Mouse (Mus musculus) layer of hippocampus, adult 9-10 months (tissue): ENCODE results near the gene Myh10.
"Not testable (repeated sequence)": the region's sequence is repeated elsewhere in the genome, so short reads cannot be mapped to it uniquely, and the experiment has no call there.

Experiments used
- DNase-seq: peaks from one replicate; pipeline ENCODE4 v3.0.0; 2022; ENCODE audit warnings: low spot score

Myh10 gene

GRCm38 (mm10) chr11:68798258-68798657 is 106.9 kb downstream of the Myh10 start:
- no peak for DNase-seq

GRCm38 (mm10) chr11:68805148-68805547 is 113.8 kb downstream of the Myh10 start:
- no peak for DNase-seq

- peak; percentile 20 for DNase-seq
Measured at GRCm38 (mm10) chr11:68807787-68808186, 116.4 kb downstream of the Myh10 start.

- no peak for DNase-seq
Measured at GRCm38 (mm10) chr11:68811881-68812577, 120.7 kb downstream of the Myh10 start.

DNA sequence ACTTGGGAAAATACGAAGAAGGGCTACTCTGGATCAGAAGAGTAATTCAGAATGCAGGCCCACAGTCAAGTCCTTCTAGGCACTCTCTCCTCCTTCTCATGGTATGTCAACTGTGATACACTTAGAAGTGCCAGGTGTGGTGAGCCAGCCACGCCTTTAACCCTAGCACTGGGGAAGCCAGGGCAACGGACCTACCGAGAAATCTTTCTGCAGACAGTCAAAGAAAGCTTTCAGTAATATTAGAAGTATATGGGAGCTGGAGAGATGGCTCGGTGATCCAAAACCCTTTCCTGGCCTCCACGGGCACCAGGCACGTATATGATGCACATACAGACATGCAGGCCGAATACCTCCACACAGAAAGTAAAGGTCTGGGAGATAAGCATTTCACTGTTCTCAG is 127.1 kb downstream of the Myh10 start:
- no peak for DNase-seq

DNA sequence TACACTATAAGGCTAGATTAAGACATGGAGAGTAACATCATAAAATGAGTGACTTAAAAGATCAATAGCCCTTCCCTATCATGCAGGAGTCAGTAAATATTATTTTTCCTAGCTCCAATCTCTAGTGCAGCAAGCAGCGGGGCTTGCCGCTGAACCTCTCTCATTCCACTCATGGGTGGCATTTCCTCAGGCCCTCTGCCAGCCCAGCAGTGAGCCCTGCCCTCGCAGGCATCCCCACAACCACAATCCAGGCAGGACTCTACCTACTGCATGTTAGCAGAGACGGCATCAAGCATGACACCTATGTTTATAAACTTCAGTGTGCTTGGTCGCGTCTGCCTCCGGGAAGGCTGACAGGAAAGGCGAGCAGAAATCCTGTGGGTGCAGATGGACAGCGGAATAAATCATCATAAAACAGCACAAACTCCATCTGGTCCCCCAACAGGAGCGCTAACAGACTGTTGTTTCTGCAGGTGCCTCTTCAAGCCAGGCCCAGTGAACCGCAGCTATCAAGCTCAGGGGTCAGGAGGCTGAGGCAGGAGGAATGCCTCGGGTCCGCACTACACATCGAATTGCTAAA is 128.0 kb downstream of the Myh10 start:
- no peak for DNase-seq

GRCm38 (mm10) chr11:68822326-68822725 is 131.0 kb downstream of the Myh10 start:
- no peak for DNase-seq

DNA sequence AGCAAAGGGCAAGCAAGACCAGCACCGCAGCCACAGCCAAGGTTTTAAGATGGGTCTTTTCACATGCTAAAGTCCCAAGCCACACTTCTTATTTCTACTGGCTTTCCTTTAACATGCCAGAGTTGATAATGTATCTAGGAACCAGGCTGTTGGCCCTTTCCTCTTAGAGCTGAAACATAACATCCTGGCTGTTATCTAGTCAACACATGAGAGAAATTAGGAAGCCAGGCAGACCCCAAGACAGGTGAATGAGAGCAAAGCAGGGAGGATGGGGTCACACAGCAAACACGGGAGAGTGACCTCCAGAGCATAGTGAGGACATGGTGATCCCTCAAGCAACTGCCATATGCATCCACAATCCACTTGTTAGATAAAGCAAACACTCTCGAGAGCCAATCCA is 135.4 kb downstream of the Myh10 start:
- DNase-seq, result no peak

- not testable (repeated sequence) for DNase-seq
Measured at GRCm38 (mm10) chr11:68831580-68831979, 140.2 kb downstream of the Myh10 start.

DNA sequence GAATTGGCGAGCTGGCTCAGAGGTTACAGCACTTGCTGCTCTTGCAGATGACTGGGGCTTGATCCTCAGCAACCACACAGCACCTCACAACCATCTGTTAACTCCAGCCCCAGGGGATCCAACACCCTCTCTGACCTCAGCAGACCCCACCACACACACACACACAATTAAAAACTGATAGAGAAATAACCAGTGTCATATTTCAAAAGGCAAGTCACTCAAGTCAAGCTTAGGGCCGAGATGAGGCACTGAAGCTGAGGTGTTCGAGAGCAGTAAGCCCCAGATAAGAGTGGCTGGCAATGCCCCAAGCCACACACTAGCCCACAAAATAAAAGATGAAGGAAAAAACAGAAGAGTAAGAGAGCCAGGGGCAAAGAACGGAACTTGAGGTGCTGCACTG is 141.4 kb downstream of the Myh10 start:
- DNase-seq, result no peak

- DNase-seq, result no peak
Measured at GRCm38 (mm10) chr11:68833593-68833992, 142.2 kb downstream of the Myh10 start.

DNA sequence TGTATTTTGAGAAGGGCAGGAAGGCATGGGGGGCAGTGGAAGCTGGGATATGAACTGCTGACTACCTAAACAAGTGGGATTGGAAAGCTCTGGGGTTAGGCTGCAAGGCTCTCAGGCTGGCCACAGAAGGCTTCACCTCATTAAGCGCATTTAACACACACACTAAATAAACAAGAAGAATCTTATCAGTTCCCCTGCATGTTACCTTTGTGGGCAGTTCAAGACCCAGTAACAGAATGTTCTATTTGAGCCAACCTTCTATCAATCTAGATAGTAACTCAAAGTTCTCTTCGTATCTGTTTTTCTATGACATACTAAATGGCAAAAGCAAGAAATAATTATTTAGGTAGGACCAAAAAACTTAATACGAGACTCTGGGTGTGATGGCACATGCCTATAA is 143.7 kb downstream of the Myh10 start:
- DNase-seq, result no peak

DNA sequence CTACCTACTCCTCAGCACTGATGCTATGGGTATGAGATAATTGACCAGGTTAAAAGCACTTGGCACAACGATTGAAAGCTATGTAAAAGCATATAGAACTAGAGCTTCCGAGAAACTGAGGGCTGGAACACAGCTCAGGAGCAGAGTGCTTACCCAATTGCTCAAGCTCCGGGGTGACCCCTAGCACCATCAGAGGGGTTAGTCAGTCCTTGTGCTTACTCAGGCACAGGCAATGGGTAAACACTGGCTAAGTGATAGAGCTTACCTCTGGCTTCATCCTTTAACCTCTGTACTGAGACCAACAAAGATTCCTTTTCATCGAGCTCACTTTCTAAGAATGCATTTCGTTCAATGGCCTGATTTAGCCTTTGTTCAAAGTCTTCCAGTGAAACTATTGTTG is 148.2 kb downstream of the Myh10 start:
- DNase-seq, result no peak

- DNase-seq, result no peak
Measured at GRCm38 (mm10) chr11:68850862-68851261, 159.5 kb downstream of the Myh10 start.

DNA sequence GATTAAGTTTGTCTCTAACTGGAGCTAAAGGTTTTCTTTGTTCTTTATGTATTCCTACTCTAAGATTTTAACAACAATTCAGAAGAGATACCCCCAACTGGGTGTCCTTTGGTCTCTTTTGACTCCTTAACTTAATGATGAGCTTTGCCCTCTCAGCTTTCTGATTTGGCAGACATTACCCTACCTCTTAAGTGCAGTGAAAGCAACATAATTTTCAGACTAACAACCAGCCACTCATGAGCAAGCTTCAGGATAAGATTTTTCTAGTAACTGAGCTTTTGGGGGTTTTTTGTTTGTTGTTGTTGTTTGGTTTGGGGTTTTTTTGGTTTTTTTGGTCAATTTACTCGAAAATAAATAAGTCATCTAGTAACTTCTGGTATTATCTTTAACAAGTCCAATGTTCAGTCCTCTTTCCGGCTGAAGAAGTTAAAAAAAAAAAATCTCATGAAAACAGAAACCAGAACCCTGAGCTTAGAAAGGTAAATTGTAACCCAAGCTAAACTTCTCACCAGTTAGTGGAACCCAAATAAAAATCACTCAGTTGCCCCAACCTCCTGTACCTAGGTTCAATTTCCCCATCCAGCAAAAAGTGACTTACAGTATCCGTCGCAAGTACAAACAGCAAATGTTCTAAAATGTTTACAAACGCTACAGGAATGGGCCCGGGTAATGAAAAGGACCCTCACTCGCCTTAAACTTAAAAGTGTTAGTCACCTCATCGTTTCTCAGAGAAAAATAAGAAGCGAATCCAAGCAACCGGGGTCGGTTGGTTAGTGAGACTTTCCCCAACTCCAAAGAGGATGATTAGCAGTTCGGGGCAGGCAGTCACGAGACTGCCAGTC is 160.5 kb downstream of the Myh10 start:
- no peak for DNase-seq

- no peak for DNase-seq
Measured at GRCm38 (mm10) chr11:68852486-68852901, 161.1 kb downstream of the Myh10 start.

DNA sequence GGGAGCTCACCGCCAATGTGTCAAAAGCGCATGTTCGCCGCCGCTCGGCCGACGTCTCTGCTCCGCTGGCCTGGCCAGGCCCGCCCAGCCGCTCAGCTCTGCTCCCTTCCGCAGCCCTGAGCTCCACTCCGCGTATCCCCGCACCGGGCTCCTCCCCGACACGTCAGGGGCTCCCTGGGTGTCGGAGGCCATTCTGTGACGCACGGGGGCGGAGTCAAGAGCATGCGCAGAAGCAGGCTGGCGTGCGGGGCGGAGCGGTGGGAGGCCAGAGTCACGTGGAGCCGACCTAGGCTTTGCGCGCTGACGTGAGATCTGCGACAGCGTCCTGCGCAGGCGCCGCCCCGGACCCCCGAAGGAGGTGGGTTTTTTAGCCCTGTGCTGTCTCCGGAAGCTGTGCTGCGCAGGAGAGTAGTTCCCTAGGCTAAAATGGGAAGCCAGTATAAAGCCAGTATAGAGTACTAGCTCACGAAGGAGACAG is 161.6 kb downstream of the Myh10 start:
- peak; percentile 98 for DNase-seq

- no peak for DNase-seq
Measured at GRCm38 (mm10) chr11:68853611-68854401, 162.4 kb downstream of the Myh10 start.

DNA sequence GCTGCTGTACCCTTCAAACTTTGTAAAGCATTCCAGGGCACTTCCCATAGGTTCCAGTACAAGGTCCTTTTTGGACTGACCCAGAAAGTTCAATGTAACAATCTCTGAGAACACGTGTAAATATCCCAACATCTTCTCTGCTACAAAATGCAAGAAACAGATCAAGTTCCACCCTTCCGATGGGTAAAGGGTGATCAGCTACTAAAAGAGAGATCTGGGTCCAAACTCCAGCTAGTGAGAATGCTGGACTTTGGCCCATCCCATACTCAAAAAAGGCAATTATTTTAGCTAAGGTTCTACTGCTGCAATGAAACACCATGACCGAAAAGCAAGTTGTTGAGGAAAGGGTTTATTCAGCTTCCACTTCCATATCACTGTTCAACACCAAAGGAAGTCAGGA is 163.3 kb downstream of the Myh10 start:
- DNase-seq, result no peak

DNA sequence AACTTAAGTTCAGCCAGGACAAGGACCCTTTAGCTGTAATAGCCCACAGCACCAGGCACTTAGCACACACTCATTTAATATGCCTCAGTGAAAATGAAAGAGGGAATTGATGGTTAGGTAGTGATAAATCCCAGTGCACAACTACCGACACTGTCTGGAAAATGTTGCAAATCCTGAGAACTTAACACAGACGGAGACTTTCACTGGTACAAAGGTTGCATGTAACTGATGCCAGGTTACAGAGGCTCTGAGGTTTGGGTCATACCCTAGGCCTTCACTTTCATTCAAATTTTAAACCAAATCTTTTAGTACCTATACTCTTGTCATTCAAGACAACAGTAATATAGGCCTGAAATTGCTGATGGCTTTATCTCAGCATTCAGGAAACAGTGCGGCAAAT is 166.0 kb downstream of the Myh10 start:
- no peak for DNase-seq

- DNase-seq, result no peak
Measured at GRCm38 (mm10) chr11:68859943-68860593, 168.7 kb downstream of the Myh10 start.

- DNase-seq, result no peak
Measured at GRCm38 (mm10) chr11:68862260-68862659, 170.9 kb downstream of the Myh10 start.
